Mouse (Mus musculus) macrophage (primary cell): Measurements from ENCODE around the gene Abca12. TPM values are rescaled to one million over a fixed set of nuclear protein-coding genes. Genes with fewer than 3 reads are reported as not detected.

ENCODE experiments used
- H3K27ac ChIP-seq: fragments of 350-480 bp; formaldehyde crosslinking; 2 replicates; pipeline ENCODE4 v1.9.0; 2021
- H3K36me3 ChIP-seq: fragments of 350-480 bp; formaldehyde crosslinking; 2 replicates; pipeline ENCODE4 v1.9.0; 2021; ENCODE audit errors: inconsistent target
- H3K4me3 ChIP-seq: fragments of 350-480 bp; formaldehyde crosslinking; 2 replicates; pipeline ENCODE4 v1.9.0; 2021; ENCODE audit errors: inconsistent target
- H3K79me2 ChIP-seq: fragments of 350-480 bp; formaldehyde crosslinking; 2 replicates; pipeline ENCODE4 v1.9.0; 2021; ENCODE audit errors: inconsistent target
- WGBS: methylation state at CpG from one replicate; pipeline ENCODE4 v1.1.7; 2026; ENCODE audit warnings: inconsistent platforms; ENCODE audit not compliant: missing documents; 5-methylcytosine and 5-hydroxymethylcytosine counted together
- polyA plus RNA-seq: library from polyadenylated mRNA; stranded (reverse); fragments of 250-400 nt; gene quantifications from 3 replicates; pipeline ENCODE4 v1.2.4, GENCODE M21; 2018; ENCODE audit warnings: inconsistent platforms

Abca12 gene
- polyA plus RNA-seq, 1 experiment from 2014 or later: not detected

DNA sequence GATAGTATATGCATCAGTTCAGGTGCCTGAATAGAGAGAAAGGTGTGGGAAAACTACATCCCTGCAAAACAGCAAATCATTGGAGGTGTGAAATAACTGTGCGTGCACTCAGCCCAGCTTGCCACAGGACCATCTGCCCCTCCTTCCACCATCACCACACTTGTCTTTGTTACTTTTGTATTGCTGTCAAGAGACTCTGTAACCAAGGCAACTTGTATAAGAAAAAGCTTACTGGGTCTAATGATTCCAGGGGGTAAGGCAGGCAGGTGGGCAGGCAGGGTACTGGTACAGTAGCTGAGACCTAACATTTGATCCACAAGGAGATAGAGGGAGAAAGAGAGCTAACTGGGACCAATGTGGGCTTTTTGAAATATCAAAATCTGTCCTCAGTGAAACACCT is 220.8 kb downstream of the Abca12 start:
- H3K36me3 ChIP-seq: no peaks in the 10 kb centered on the region
- no peaks in the 10 kb centered on the region for H3K79me2 ChIP-seq
- H3K4me3 ChIP-seq: no peak overlapping the region
- 92% methylated on average over 1 of the region's 1 CpGs for WGBS
- no peak overlapping the region for H3K27ac ChIP-seq

Other genes with a start within 250 kb of the Abca12 start
- gene Atic, start 142.2 kb upstream of the Abca12 start, polyA plus RNA-seq: 20.0 to 77.3 TPM (median 24.8 TPM) in 3 replicates
- 0.68 to 3.9 TPM (median 1.6 TPM) in 3 replicates for gene Fn1, start 238.3 kb upstream of the Abca12 start, polyA plus RNA-seq